Mouse (Mus musculus) limb, embryonic 10.5 days (tissue): ENCODE results near the gene Nol6. TPM values are rescaled to one million over a fixed set of nuclear protein-coding genes. Genes with fewer than 3 reads are reported as not detected.

Experiments used
- polyA plus RNA-seq: library from polyadenylated mRNA; unstranded; fragments of >200 nt; fragmentation: Nextera tagmentation; extraction: Ambion mirVana; gene quantifications from 2 replicates; pipeline ENCODE4 v1.2.1, GENCODE M21; 2016

Gene Nol6
- polyA plus RNA-seq, 1 experiment from 2014 or later = 39.7 TPM

Other genes with a start within 250 kb of the Nol6 start
- gene Spink4, start 204.4 kb downstream of the Nol6 start, polyA plus RNA-seq = not detected in 2 replicates
- gene Bag1, start 176.2 kb downstream of the Nol6 start, polyA plus RNA-seq = 225 and 227 TPM in 2 replicates
- 85.9 and 92.7 TPM in 2 replicates for gene Chmp5, start 176.0 kb downstream of the Nol6 start, polyA plus RNA-seq
- 101 and 109 TPM in 2 replicates for gene Nfx1, start 153.5 kb downstream of the Nol6 start, polyA plus RNA-seq
- gene Aqp7, start 76.3 kb downstream of the Nol6 start, polyA plus RNA-seq = 0.06 and 0.24 TPM in 2 replicates
- 3.9 and 4.4 TPM in 2 replicates for gene Aqp3, start 26.3 kb downstream of the Nol6 start, polyA plus RNA-seq
- 85.5 and 96.1 TPM in 2 replicates for gene Ube2r2, start 11.3 kb upstream of the Nol6 start, polyA plus RNA-seq
- 95.6 and 106 TPM in 2 replicates for gene Ubap2, start 150.7 kb upstream of the Nol6 start, polyA plus RNA-seq
- 55.0 and 59.5 TPM in 2 replicates for gene Dcaf12, start 190.4 kb upstream of the Nol6 start, polyA plus RNA-seq
- gene Ubap1, start 224.5 kb upstream of the Nol6 start, polyA plus RNA-seq = 58.6 and 59.4 TPM in 2 replicates